9 mouse cellular contexts compared by ENCODE assay signal in the genomic region with DNA sequence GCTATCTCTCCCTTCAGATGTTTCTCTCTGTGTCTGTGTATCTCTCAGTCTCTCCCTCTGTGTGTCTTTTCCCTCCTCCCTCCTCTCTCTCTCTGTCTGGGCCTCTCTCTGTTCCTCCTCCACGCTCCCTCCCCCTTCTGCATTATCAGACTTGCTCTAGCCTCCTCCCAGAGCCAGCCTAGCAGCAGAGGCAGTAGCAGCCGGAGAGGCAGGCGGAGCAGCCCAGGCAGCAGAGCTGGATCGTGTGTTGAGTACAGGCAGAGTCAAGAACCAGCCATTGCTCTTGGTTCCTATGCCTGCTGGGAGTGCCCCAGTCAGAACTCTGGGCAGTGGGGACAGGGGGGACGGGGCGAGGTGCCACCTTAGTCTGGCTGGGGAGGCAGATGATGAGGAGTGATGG. TPM values are rescaled to one million over a fixed set of nuclear protein-coding genes. Genes with fewer than 3 reads are reported as not detected.
DNase-seq lines count a peak whose midpoint lies in the region; ATAC-seq and TF ChIP-seq lines count a peak whose summit lies in the region.
"Had no signal": no experiment of that assay in that cellular context is flagged by ENCODE, and none has a peak within 500 bp of the region (broad histone marks: within the 10 kb centered on the region; RNA-seq: fewer than 3 reads in every experiment).

A gene (plus strand): TSS at position 163 of the 400 bp plus-strand sequence.

- no peak for TF ChIP-seq CTCF in kidney, postnatal 0 days (IDR thresholded peaks at IDR 0.05; ENCODE audit: low read depth)
- no peak for TF ChIP-seq CTCF in lung, adult 2 months (IDR thresholded peaks at IDR 0.05; ENCODE audit: insufficient read depth, low read length)

- H3K9me3 ChIP-seq in kidney, postnatal 0 days (replicated peaks; ENCODE audit: low read length) = no peaks in the 10 kb centered on the region
- H3K9me3 ChIP-seq in embryonic facial prominence, embryonic 10.5 days = no peaks in the 10 kb centered on the region
- H3K9me3 ChIP-seq in midbrain, embryonic 12.5 days = no peaks in the 10 kb centered on the region
- H3K9me3 ChIP-seq: limb, embryonic 12.5 days had no signal

- no peaks in the 10 kb centered on the region for H3K27me3 ChIP-seq in kidney, postnatal 0 days (ENCODE audit: insufficient read depth, low read length)
- H3K27me3 ChIP-seq in embryonic facial prominence, embryonic 10.5 days (replicated peaks; ENCODE audit: low read depth, poor library complexity, severe bottlenecking) = peaks cover 56% of the 10 kb centered on the region
- H3K27me3 ChIP-seq in midbrain, embryonic 12.5 days = peaks cover 59% of the 10 kb centered on the region

- WGBS in kidney, postnatal 0 days = 15% methylated on average over 6 of the region's 6 CpGs
- 26% methylated on average over 6 of the region's 6 CpGs for WGBS in embryonic facial prominence, embryonic 10.5 days
- WGBS in midbrain, embryonic 12.5 days = 10% methylated on average over 6 of the region's 6 CpGs
- WGBS in lung, adult 2 months = 13% methylated on average over 6 of the region's 6 CpGs

- no peaks in the 10 kb centered on the region for H3K36me3 ChIP-seq in kidney, postnatal 0 days (ENCODE audit: insufficient read depth, low read length)
- H3K36me3 ChIP-seq in embryonic facial prominence, embryonic 10.5 days (replicated peaks) = no peaks in the 10 kb centered on the region
- H3K36me3 ChIP-seq in midbrain, embryonic 12.5 days = no peaks in the 10 kb centered on the region
- H3K36me3 ChIP-seq: limb, embryonic 12.5 days had no signal

- no peak for ATAC-seq in kidney, postnatal 0 days (replicated peaks; ENCODE audit: low FRiP score, low read depth)
- ATAC-seq in midbrain, embryonic 12.5 days (ENCODE audit: low FRiP score, low read depth) = peak; percentile 42; the same call in 1 of the 2 replicates

- H3K4me2 ChIP-seq in kidney, postnatal 0 days (ENCODE audit: low read length) = no peak within 1 kb of the TSS
- peak within 1 kb of the TSS; percentile 42 for H3K4me2 ChIP-seq in midbrain, embryonic 12.5 days (replicated peaks)
- H3K4me2 ChIP-seq: limb, embryonic 12.5 days had no signal

- TF ChIP-seq POLR2A in lung, adult 2 months (IDR thresholded peaks at IDR 0.05; ENCODE audit: borderline replicate concordance, extremely low read depth, low read depth, low read length) = no peak

- H3K4me3 ChIP-seq in kidney, postnatal 0 days (replicated peaks; ENCODE audit: low read depth, low read length) = no peak within 1 kb of the TSS
- 0 out of 2 replicates have a peak within 1 kb of the TSS, but pooled peaks have one; percentile 12 for H3K4me3 ChIP-seq in embryonic facial prominence, embryonic 10.5 days
- H3K4me3 ChIP-seq in midbrain, embryonic 12.5 days = peak within 1 kb of the TSS; percentile 25
- no peak within 1 kb of the TSS for H3K4me3 ChIP-seq in lung, adult 2 months (replicated peaks; ENCODE audit: extremely low read depth, low read depth, low read length)
- H3K4me3 ChIP-seq: limb, embryonic 12.5 days had no signal

- H3K4me1 ChIP-seq in kidney, postnatal 0 days (replicated peaks; ENCODE audit: insufficient read depth, low read length) = no peaks in the 10 kb centered on the region
- peaks cover 4% of the 10 kb centered on the region; the same call in 1 of the 2 replicates for H3K4me1 ChIP-seq in embryonic facial prominence, embryonic 10.5 days
- H3K4me1 ChIP-seq in midbrain, embryonic 12.5 days = peaks cover 24% of the 10 kb centered on the region
- no peaks in the 10 kb centered on the region for H3K4me1 ChIP-seq in lung, adult 2 months (ENCODE audit: control insufficient read depth, insufficient read depth, low read length)

- no peak for DNase-seq in kidney, postnatal 0 days (ENCODE audit: low spot score)
- DNase-seq in kidney, adult 8-10 months = no peak
- DNase-seq in embryonic facial prominence, embryonic 10.5 days (ENCODE audit: low spot score) = no peak
- no peak for DNase-seq in gonadal fat pad, adult 2 months (ENCODE audit: low read depth)
- DNase-seq in layer of hippocampus, postnatal 10 days (ENCODE audit: low spot score in 2 of 2) = peak; percentile 67
- no peak for DNase-seq in ovary, postnatal 10 days (ENCODE audit: low spot score)
- DNase-seq in lung, adult 2 months = no peak

- H3K9ac ChIP-seq in kidney, postnatal 0 days (ENCODE audit: low read depth, low read length) = no peak within 1 kb of the TSS
- peak within 1 kb of the TSS; percentile 41; the same call in 1 of the 2 replicates for H3K9ac ChIP-seq in midbrain, embryonic 12.5 days (replicated peaks)
- H3K9ac ChIP-seq: limb, embryonic 12.5 days had no signal

- no peak within 1 kb of the TSS for H3K27ac ChIP-seq in kidney, postnatal 0 days
- no peak within 1 kb of the TSS for H3K27ac ChIP-seq in embryonic facial prominence, embryonic 10.5 days (replicated peaks)
- peak within 1 kb of the TSS; percentile 35; the same call in 1 of the 2 replicates for H3K27ac ChIP-seq in midbrain, embryonic 12.5 days (replicated peaks)
- H3K27ac ChIP-seq: limb, embryonic 12.5 days had no signal

RNA-seq across cellular contexts. Expression of the gene that starts here (rescaled TPM):
- polyA plus RNA-seq in kidney, postnatal 0 days (2015; fragmentation: Nextera tagmentation; extraction: Ambion mirVana) = 21.0 and 22.1 TPM in 2 replicates
- polyA plus RNA-seq in embryonic facial prominence, embryonic 10.5 days (2016; fragmentation: Nextera tagmentation; extraction: Ambion mirVana) = 21.7 and 22.5 TPM in 2 replicates
- polyA plus RNA-seq in gonadal fat pad, adult 2 months (2012; rRNA removed) = 33.9 and 34.6 TPM in 2 replicates
- total RNA-seq in layer of hippocampus, postnatal 10 days (2021) = 100 to 1,000 TPM; 197 to 215 TPM
- polyA plus RNA-seq in midbrain, embryonic 12.5 days (2016; fragmentation: Nextera tagmentation; extraction: Ambion mirVana) = 16.1 and 17.8 TPM in 2 replicates
- polyA plus RNA-seq in lung, adult 2 months (2012; rRNA removed) = 8.7 and 9.3 TPM in 2 replicates

Comparison
In these comparisons a context has a peak if more than half of its experiments do, and no peak if none do; other contexts are left out.
1. DNase-seq: peak in layer of hippocampus, postnatal 10 days (2 of 2); none in kidney, postnatal 0 days (single experiment), kidney, adult 8-10 months (0 of 2), embryonic facial prominence, embryonic 10.5 days (single experiment), gonadal fat pad, adult 2 months (single experiment), ovary, postnatal 10 days (single experiment) and lung, adult 2 months (single experiment).
2. H3K4me3 ChIP-seq: peak in embryonic facial prominence, embryonic 10.5 days (single experiment) and midbrain, embryonic 12.5 days (single experiment); none in kidney, postnatal 0 days (single experiment) and lung, adult 2 months (single experiment).